Mouse (Mus musculus) liver, adult (tissue): ENCODE results near the gene Pdx1.

Source experiments
- GATA4 ChIP-seq: IDR thresholded peaks from 2 replicates; pipeline ENCODE4 v1.6.1; 2014; ENCODE audit warnings: mild to moderate bottlenecking, low read length; ENCODE audit not compliant: insufficient replicate concordance

Gene Pdx1

GRCm38 (mm10) chr5:147272808-147273345, 3.1 kb downstream of the Pdx1 start:
- no peak for TF ChIP-seq GATA4

GRCm38 (mm10) chr5:147274174-147275141, 4.7 kb downstream of the Pdx1 start:
- TF ChIP-seq GATA4, result no peak

- TF ChIP-seq GATA4, result no peak
Measured at GRCm38 (mm10) chr5:147275761-147276160, 6.0 kb downstream of the Pdx1 start.

- no peak for TF ChIP-seq GATA4
Measured at GRCm38 (mm10) chr5:147276701-147277546, 7.2 kb downstream of the Pdx1 start.

- TF ChIP-seq GATA4, result no peak
Measured at GRCm38 (mm10) chr5:147277547-147277925, 7.8 kb downstream of the Pdx1 start.

GRCm38 (mm10) chr5:147284365-147284764, 14.6 kb downstream of the Pdx1 start:
- no peak for TF ChIP-seq GATA4

- TF ChIP-seq GATA4, result no peak
Measured at GRCm38 (mm10) chr5:147291764-147292505, 22.2 kb downstream of the Pdx1 start.

- TF ChIP-seq GATA4, result no peak
Measured at GRCm38 (mm10) chr5:147292506-147293120, 22.9 kb downstream of the Pdx1 start.

GRCm38 (mm10) chr5:147293127-147293910, 23.6 kb downstream of the Pdx1 start:
- no peak for TF ChIP-seq GATA4

- no peak for TF ChIP-seq GATA4
Measured at GRCm38 (mm10) chr5:147294121-147294520, 24.4 kb downstream of the Pdx1 start.

GRCm38 (mm10) chr5:147297249-147297648, 27.5 kb downstream of the Pdx1 start:
- no peak for TF ChIP-seq GATA4

- TF ChIP-seq GATA4, result no peak
Measured at GRCm38 (mm10) chr5:147299255-147300000, 29.7 kb downstream of the Pdx1 start.

- TF ChIP-seq GATA4, result no peak
Measured at GRCm38 (mm10) chr5:147300001-147300363, 30.2 kb downstream of the Pdx1 start.
